Mouse (Mus musculus): ENCODE data around the gene Tagln2.

Tagln2 gene

GRCm38 (mm10) chr1:172481540-172482280, 18.1 kb upstream of the Tagln2 start, which contains the start of gene Igsf9:
TSS of gene Igsf9 (plus strand) at chr1:172481788.
- DNase-seq = peak; percentile 80

DNA sequence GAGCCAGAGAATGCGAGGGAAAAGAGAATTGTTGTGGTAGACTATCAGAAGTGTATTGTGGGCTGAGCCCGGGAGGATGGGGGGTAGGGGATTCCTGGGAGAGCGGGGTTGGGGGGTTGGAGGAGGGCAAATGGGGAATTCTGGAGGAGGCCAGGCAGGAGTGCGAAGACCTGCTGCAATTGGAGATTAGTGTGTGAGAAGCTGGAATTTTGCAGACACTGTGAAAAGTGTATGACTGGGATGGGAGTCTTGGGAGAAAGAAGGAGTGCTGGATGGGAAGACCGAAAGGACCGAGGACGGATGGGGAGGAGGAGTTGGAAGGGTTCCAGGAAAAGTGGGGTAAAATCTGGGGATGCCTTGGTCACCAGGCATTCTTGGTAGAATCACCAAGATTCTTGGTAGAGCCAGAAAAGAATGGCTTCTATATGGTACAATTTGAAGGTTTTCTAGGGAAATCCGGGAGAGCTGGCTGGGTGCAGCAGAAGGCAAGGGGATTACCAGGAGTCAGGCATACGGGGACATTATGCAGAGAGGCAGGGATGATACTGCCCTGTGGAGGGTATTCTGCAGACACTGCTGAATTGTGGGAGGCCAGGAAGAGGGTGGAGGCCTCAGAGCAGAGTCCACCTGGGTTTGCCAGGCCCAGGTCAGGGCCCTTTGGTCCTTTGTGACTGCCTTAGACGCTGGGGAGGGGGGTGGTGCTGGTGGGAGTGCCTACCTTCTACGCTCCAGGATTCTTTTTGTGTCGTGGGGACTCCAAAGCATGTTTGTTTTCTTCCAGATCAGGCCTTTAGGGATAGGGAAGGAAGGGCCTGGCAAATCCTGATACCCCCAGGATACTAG, 17.1 kb upstream of the Tagln2 start:
- no peak for DNase-seq

DNA sequence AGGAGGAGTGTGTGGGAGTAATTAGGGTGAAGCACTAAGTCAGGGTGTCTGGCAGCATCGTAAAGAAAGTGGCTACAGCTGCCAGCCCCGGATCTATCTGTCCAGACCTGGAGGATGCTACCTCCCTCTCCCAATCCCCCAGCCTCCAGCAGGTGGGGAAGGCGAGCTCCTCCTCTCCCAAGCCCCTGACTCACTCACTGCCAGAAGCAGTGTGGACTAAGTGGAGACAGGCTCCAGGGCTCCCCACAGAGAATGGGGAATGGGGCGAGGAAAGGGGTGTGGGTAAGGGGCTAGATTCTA, 16.5 kb upstream of the Tagln2 start:
- DNase-seq = no peak

GRCm38 (mm10) chr1:172484236-172484635, 15.6 kb upstream of the Tagln2 start:
- no peak for DNase-seq

GRCm38 (mm10) chr1:172484671-172485070, 15.2 kb upstream of the Tagln2 start:
- no peak for DNase-seq

GRCm38 (mm10) chr1:172485821-172486220, 14.0 kb upstream of the Tagln2 start:
- no peak for DNase-seq

DNA sequence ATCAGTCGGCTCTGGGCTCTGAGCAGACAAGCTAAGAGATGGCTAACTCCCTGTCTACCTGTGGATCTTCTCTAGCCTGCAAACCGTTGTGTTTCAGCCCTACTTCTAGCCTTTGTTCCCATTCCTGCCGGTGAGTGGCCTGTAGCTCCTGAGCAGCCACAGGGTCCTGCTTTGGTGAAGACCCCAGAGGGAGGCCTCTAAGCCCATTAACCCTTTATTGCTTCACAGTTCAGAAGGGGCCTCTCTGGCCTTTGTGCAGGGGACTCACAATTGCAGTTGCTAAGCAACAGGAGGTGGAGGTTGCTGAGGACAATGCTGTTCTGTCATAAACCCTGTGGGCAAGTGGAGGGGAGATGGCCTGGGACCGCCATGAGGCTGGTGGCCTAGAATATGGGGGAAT, 13.6 kb upstream of the Tagln2 start:
- no peak for DNase-seq

GRCm38 (mm10) chr1:172486651-172487050, 13.2 kb upstream of the Tagln2 start:
- DNase-seq = no peak

- DNase-seq = no peak
Observed at GRCm38 (mm10) chr1:172487859-172488258, 12.0 kb upstream of the Tagln2 start.

DNA sequence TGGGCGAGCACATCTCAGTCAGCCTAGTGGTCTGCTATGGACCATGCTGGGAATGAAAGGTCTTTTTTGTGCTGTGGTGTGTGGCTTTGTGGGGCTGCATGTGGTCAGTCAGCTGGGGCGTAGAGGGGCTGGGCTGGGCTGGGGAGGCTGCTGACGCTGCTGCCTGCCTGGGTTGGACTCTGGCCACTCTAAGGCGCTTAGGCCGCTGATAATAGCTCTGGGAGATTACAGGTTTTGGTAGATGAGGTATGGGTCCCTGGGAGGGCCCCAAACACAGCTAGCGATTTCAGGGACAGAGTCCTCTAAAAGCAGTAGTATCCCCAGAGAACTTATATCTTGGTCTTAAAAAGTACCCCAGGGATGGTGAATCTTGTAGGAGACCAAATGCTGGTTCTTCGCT, 11.0 kb upstream of the Tagln2 start:
- DNase-seq = no peak

DNA sequence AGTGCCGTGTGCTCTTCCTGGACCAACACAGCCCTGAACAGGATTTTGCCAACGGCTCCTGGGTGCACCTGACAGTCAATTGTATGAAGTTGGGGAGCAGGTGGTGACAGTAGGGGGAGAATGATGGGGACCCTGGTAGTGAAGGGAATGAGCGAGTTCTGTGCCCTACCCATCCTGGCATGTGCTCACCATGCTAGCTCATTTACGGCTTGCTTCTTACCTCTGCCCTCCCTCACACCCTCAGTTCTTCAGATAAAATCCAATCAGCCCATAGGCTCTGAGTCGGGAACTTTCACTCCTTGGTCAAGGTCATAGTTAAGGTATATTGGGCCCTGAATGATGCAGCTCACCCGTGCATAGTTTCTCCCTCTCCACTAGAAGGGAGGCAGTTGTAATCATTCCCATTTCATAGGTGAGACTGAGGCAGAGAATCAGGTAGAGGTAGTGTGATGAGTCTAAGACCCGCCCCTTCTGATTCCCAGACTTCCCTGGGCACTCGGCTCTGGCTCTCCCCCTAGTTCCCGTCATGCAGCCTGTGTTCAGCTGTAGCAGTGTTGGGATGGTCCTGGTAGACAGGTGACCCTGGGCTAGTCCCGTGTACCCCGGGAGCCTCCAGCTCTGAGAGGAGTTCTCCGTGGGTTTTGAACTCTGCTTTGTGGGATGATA, 10.1 kb upstream of the Tagln2 start:
- DNase-seq = no peak

DNA sequence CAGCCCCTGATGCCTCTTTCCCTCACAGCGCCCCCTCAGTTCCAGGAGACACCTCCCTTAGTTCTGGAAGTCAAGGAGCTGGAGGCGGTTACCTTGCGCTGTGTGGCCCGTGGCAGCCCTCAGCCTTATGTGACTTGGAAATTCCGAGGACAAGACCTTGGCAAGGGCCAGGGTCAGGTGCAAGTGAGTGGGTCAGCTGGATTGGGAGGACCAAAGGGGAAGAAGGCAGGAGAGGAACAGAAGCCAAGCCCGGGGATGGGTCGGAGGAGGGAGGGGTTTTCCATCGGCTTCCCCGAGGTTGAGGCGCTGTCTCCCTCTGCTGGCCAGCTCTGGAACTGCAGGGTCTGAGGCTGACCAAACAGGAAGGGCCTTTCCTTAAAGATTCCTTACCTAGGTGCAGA, 9.6 kb upstream of the Tagln2 start:
- DNase-seq = peak; percentile 64

- DNase-seq = no peak
Observed at GRCm38 (mm10) chr1:172492047-172492446, 7.8 kb upstream of the Tagln2 start.

DNA sequence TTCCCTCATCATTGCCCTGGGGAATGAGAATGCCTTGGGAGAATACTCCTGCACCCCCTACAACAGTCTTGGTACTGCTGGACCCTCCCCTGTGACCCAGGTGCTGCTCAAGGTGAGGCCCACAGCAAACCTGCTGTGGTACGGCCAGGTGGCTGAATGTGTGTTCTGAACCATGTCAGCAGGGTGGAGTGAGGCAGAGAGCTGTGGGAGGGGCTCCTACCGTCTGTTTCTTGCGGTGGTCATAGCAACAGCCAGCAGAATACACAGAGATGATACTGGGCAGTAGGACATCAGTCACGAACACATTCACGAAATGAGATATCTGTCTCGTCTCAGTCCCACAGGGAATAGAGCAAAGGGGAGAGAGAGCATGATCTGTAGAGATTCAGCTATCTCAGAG, 6.3 kb upstream of the Tagln2 start:
- DNase-seq = no peak

DNA sequence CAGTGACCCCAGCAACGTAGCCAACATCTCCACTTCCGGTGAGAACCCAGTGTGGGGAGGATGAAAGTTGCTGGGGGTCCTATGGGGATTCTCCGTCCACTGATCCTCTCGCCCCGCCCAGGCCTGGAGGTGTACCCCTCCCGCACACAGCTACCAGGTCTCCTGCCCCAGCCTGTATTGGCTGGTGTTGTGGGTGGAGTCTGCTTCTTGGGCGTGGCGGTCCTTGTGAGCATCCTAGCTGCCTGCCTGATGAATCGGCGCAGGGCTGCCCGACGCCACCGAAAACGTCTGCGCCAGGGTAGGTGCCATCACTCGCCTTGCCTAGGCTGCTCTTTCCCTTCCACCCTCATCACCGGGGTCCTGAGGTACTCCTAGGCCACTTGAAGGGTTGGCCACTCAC, 3.8 kb upstream of the Tagln2 start:
- no peak for DNase-seq

GRCm38 (mm10) chr1:172497428-172497827, 2.4 kb upstream of the Tagln2 start:
- DNase-seq = no peak

DNA sequence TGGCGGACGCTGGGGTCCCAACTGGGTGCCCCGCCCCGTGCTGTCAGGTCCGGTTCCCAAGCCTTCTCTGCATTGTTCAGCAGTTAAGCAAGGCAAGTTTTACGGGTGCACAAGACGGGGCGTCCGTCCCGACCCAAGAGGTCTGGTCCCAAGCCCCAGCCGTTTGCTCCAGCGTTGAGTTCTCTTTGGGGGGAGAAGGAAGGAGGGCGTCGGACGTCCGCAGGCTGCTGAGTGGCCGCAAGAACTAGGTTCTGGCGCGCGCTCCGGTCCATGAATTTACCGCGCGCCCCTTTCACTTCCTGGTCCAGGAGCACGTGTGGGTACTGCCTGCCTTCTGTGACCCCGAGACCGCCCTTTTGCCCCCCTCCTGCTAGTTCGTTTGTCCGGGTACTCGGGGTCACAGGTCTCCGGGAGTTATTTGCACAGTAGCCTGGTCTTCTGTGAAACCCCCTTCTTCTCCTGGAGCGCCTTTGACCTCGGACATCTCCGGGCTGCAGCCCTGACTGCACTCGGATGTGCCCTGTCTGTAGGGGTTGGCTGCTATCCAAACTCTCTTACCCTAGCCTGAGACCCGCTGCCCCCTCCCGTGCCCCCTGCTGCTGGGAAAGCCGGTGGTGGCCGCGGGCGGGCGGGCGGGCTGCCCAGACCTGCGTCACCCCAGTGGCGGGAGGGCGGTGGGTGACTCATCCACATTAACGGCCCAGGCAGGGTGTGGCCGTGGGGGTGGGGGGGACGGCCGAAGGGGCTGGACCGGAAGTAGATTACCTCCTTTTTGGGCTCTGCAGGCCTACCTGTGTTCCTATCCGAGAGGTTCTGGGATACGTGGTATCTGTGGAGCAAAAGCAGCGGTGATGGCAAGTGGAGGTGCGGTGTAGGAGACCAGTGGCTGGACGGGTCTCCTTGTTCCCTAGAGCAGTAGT, 864 bp downstream of the Tagln2 start:
- no peak for DNase-seq

DNA sequence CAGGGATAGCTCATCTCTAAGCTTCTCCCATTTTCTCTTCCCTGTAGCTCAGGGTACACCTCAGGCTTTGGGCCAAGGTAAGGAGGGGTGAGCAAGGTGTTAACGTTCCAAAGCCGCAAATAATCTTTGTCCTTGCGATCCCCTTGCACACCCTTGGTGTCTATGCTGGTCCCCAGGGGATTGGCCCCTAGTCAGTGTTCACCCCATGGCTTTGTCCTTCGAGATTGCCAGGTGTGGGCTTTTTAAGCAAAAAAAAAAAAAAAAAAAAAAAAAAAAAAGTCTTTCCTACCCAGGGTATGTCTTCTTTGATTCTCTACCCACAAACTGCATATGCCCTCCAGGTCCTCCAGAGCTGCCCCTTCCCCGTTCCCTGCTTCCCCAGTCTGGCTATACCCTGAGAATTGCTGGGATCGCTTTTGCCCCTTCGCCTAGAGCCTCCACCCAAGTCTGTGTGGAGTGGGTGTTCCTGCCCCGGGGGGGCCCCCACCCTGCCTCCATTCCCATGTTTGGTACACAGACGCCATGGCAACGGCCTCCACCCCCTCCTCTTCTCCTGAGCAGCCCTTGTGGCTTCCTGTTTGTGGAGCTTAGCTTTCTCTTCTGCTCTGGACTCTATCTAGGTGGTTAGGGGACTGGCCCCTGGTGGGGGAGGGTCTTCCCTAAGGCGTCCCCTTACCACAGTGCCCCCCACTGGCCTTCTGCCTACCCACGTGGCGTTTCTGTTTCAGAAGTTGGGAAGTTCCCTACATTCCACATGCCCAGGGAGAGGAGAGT, 1.7 kb downstream of the Tagln2 start:
- no peak for DNase-seq

GRCm38 (mm10) chr1:172502145-172503110, 2.6 kb downstream of the Tagln2 start:
- no peak for DNase-seq

- no peak for DNase-seq
Observed at GRCm38 (mm10) chr1:172503111-172503997, 3.5 kb downstream of the Tagln2 start.

Measured in cerebellum, adult 11-12 months (tissue).